Mouse (Mus musculus) heart, postnatal 10 days (tissue): Measurements from ENCODE around the gene Adprhl2. TPM values are rescaled to one million over a fixed set of nuclear protein-coding genes. Genes with fewer than 3 reads are reported as not detected.

ENCODE experiments used
- DNase-seq, 2 experiments: peaks; one replicate each; pipeline ENCODE4 v3.0.0; 2021
- intact Hi-C: fragments of 180-260 bp; cut with DNase I; formaldehyde crosslinking; loops from one replicate; pipeline ENCODE4 v1.15.1; 2025
- total RNA-seq, 2 experiments: library from RNA; stranded (reverse); gene quantifications; 2 replicates each; pipeline ENCODE4 v1.2.3; 2021

The Adprhl2 gene
- total RNA-seq, 2 experiments from 2014 or later: 17.0 to 18.9 TPM

DNA sequence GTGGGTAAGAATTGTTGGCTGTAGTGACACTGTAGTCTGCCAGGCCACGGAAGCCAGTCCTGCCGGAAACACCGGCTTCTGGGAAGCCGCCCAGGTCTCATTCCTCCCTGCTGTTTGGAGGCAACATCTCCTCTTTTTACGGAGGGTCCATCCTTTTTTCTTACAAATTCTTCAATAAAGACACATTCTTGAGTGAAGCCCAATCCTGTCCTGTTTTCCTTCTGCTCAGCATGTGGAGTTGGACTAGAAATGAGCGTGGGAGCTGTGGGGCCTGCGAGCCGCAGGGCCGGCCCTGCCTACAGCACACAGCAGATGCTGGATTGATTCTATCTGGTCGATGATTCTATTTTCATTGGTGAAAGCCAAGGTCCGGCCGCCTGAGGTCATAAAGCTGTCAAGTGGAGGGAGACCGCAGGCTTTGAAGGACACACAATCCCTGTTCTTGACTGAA lies 45.8 kb downstream of the Adprhl2 start:
- DNase-seq: peak; percentile 61 to 68
- intact Hi-C loops: no loop called here

DNA sequence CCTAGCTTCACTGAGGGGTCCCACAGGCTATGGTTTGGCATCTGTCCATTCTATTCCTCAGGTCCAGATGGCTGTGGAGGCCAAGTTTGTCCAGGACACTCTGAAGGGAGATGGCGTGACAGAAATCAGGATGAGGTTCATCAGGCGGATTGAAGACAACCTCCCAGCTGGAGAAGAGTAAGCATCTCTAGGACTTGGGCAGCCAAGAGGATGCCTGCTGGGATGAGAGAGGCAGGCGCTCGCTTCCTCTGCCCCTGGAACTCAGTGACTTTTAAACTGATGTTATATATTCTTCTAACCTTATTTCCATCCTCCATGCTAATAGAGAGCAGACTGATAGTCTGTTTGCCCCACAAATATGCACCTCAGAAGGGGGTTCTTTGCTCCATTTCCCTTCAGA lies 46.4 kb downstream of the Adprhl2 start:
- intact Hi-C loops: no loop called here
- DNase-seq: no peak

- intact Hi-C loops: no loop called here
- DNase-seq: no peak
Observed at GRCm38 (mm10) chr4:126273753-126274152, 47.8 kb downstream of the Adprhl2 start.

DNA sequence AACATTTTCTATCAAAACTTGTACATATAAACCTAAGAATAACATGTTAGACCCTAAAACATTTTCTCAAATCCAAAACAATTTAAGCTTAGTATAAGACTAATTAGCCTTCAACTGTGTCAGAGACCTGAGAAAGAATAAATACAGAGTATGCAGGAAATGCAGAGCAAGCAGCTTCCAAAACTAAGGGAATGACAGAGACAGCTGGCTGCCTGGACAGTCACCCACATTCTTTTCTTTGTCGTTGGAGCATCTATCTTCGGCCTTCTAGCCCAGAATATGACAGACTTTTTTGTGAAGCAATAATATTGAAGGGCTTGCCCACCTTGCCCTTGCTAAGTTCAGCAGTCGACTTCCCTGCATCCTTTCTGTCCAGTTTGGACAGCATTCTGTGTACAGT lies 52.2 kb downstream of the Adprhl2 start:
- intact Hi-C loops: no loop called here
- no peak for DNase-seq

Other genes with a start within 250 kb of the Adprhl2 start
- 10 to 100 TPM; 11.0 to 14.3 TPM for gene Lsm10, start 225.1 kb downstream of the Adprhl2 start, total RNA-seq
- gene Stk40, start 217.7 kb downstream of the Adprhl2 start, total RNA-seq: 10 to 100 TPM; 22.8 to 32.7 TPM
- 10 to 100 TPM; 36.3 to 37.0 TPM for gene Eva1b, start 174.0 kb downstream of the Adprhl2 start, total RNA-seq
- gene Sh3d21, start 158.2 kb downstream of the Adprhl2 start, total RNA-seq: 1 to 10 TPM; 2.1 to 2.7 TPM
- 100 to 1,000 TPM; 160 to 172 TPM for gene Thrap3, start 118.9 kb downstream of the Adprhl2 start, total RNA-seq
- gene Map7d1, start 65.4 kb downstream of the Adprhl2 start, total RNA-seq: 100 to 1,000 TPM; 214 to 239 TPM
- gene Trappc3, start 59.4 kb downstream of the Adprhl2 start, total RNA-seq: 10 to 100 TPM; 50.8 to 54.0 TPM
- gene Col8a2, start 34.9 kb downstream of the Adprhl2 start, total RNA-seq: 1 to 10 TPM; 1.8 to 2.1 TPM
- gene Tekt2, start 4.0 kb upstream of the Adprhl2 start, total RNA-seq: under 1 TPM; 0.69 to 0.74 TPM
- gene Ago3, start 107.9 kb upstream of the Adprhl2 start, total RNA-seq: 10 to 100 TPM; 13.0 to 14.8 TPM
- 10 to 100 TPM; 16.0 to 18.6 TPM for gene Ago1, start 146.9 kb upstream of the Adprhl2 start, total RNA-seq
- 1 to 10 TPM; 4.1 to 5.8 TPM for gene Ago4, start 211.8 kb upstream of the Adprhl2 start, total RNA-seq
- gene Clspn, start 235.2 kb upstream of the Adprhl2 start, total RNA-seq: 1 to 10 TPM; 5.9 to 8.2 TPM